Comparison of ENCODE assay signal across 27 mouse cellular contexts in the genomic region with DNA sequence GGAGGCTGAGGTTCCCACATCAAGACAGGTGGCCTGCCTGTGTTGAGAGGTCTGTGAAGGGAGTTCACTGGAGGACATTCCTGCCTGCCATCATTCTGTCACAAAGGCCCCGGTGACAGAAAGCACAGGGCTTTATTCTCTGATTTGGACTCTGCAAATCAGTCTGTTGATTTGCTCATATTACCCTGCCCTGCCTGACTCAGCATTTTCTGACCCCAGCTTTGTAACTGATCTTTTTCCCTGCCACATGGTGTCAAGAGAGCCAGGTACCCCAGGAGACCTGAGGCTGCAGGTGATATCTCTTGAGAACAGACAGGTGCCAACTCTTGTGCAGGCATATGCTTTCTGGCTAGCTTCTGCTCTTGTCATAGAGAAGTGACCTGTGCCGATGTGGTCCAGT.
DNase-seq lines count a peak whose midpoint lies in the region; ATAC-seq and TF ChIP-seq lines count a peak whose summit lies in the region.
"Had no signal": no experiment of that assay in that cellular context is flagged by ENCODE, and none has a peak within 500 bp of the region (broad histone marks: within the 10 kb centered on the region; RNA-seq: fewer than 3 reads in every experiment).

No protein-coding gene starts in this region.

- no peaks in the 10 kb centered on the region for H3K27me3 ChIP-seq in CH12.LX (replicated peaks)
- H3K27me3 ChIP-seq: embryonic facial prominence, embryonic 13.5 days; heart, embryonic 13.5 days had no signal

- peak; percentile 3 to 8 for DNase-seq in cerebellum, postnatal 25 days
- no peak for DNase-seq in CH12.LX (ENCODE audit: extremely low read depth)
- no peak for DNase-seq in ES-E14 (ENCODE audit: low read depth, low spot score)
- DNase-seq in right cerebral cortex, postnatal 10 days (ENCODE audit: low spot score in 2 of 2): no peak
- DNase-seq: adrenal gland, adult 2 months; adrenal gland, postnatal 14 days; cerebellum, adult 11-12 months; cerebellum, adult 8-10 months; forebrain, postnatal 0 days; gastrocnemius, adult 2 months; gastrocnemius, postnatal 14 days; heart, adult 2 months; heart, postnatal 14 days; heart, postnatal 4 days; kidney, adult 18-20 months had no signal

- H3K36me3 ChIP-seq in CH12.LX (replicated peaks in 1 of 2; ENCODE audit: control insufficient read depth in 1 of 2, insufficient read depth in 1 of 2, low read length in 1 of 2): no peaks in the 10 kb centered on the region
- no peaks in the 10 kb centered on the region for H3K36me3 ChIP-seq in ES-E14 (ENCODE audit: control insufficient read depth, insufficient read depth, low read length, poor library complexity, severe bottlenecking)
- H3K36me3 ChIP-seq: embryonic facial prominence, embryonic 13.5 days; G1E; heart, embryonic 10.5 days; heart, embryonic 13.5 days had no signal

- no peak for TF ChIP-seq CTCF in CH12.LX (conservative IDR thresholded peaks at IDR 0.05 in 1 of 2, IDR thresholded peaks at IDR 0.05 in 1 of 2; ENCODE audit: low read depth in 2 of 2, low read length in 2 of 2)

- no peak overlapping the region for H3K27ac ChIP-seq in CH12.LX (ENCODE audit: insufficient read depth, low read depth)
- H3K27ac ChIP-seq in ES-E14 (ENCODE audit: insufficient read depth, low read depth, low read length, poor library complexity, severe bottlenecking): no peak overlapping the region
- H3K27ac ChIP-seq: embryonic facial prominence, embryonic 13.5 days; gastrocnemius, adult 2 months; heart, adult 2 months; heart, embryonic 10.5 days; heart, embryonic 13.5 days; hindbrain, embryonic 14.5 days; hindbrain, postnatal 0 days had no signal

- H3K4me2 ChIP-seq in CH12.LX (ENCODE audit: insufficient read depth, low read depth, poor library complexity, severe bottlenecking): no peak overlapping the region
- H3K4me2 ChIP-seq: embryonic facial prominence, embryonic 13.5 days; heart, embryonic 13.5 days; hindbrain, embryonic 14.5 days had no signal

- no peak overlapping the region for H3K4me3 ChIP-seq in CH12.LX (replicated peaks in 1 of 3; ENCODE audit: low read depth in 2 of 3, low read length in 2 of 3, poor library complexity in 1 of 3)
- no peak overlapping the region for H3K4me3 ChIP-seq in ES-E14 (ENCODE audit: insufficient read depth in 1 of 2, low read depth in 1 of 2, low read length in 2 of 2, poor library complexity in 1 of 2, severe bottlenecking in 1 of 2)
- H3K4me3 ChIP-seq: embryonic facial prominence, embryonic 13.5 days; gastrocnemius, adult 2 months; heart, adult 2 months; heart, embryonic 10.5 days; heart, embryonic 13.5 days had no signal

- no peaks in the 10 kb centered on the region for H3K79me2 ChIP-seq in CH12.LX (replicated peaks; ENCODE audit: control insufficient read depth, extremely low read depth, insufficient read depth, poor library complexity, severe bottlenecking)

- dilution Hi-C loops in CH12.LX (cut with MboI; ENCODE audit: extremely low pct_ligation_motif_present, extremely low pct_unique_long_range_greater_than_20kb, low sequenced_read_pairs): no loop called here

- TF ChIP-seq POLR2A in CH12.LX (IDR thresholded peaks at IDR 0.05; ENCODE audit: low read depth, low read length): no peak

- no peak overlapping the region for H3K9ac ChIP-seq in CH12.LX (ENCODE audit: insufficient read depth, low read depth)
- H3K9ac ChIP-seq in ES-E14 (ENCODE audit: insufficient read depth, low read depth, low read length, poor library complexity, severe bottlenecking): no peak overlapping the region
- H3K9ac ChIP-seq: embryonic facial prominence, embryonic 13.5 days; forebrain, postnatal 0 days; heart, embryonic 13.5 days; hindbrain, embryonic 14.5 days had no signal

- in situ Hi-C loops in CH12.LX (cut with MboI; ENCODE audit: low pct_ligation_motif_present, low pct_unique_long_range_greater_than_20kb, low sequenced_read_pairs): no loop called here
- in situ Hi-C loops in ES-E14 (cut with MboI; ENCODE audit: low sequenced_read_pairs in 2 of 2, unreplicated experiment in 2 of 2): no loop called here

- peaks cover 0 to 8% of the 10 kb centered on the region in 2 experiments; a peak in 2 of 4 replicates for H3K4me1 ChIP-seq in CH12.LX (ENCODE audit: control insufficient read depth in 1 of 2, insufficient read depth in 2 of 2)
- H3K4me1 ChIP-seq in ES-E14 (ENCODE audit: control insufficient read depth in 2 of 2, insufficient read depth in 2 of 2, low read length in 2 of 2, poor library complexity in 1 of 2): no peaks in the 10 kb centered on the region
- H3K4me1 ChIP-seq: embryonic facial prominence, embryonic 13.5 days had no signal

- TF ChIP-seq EP300 in CH12.LX (IDR thresholded peaks at IDR 0.05; ENCODE audit: low read length): no peak

- H3K9me3 ChIP-seq in CH12.LX (replicated peaks; ENCODE audit: low read length): no peaks in the 10 kb centered on the region
- H3K9me3 ChIP-seq in ES-E14 (ENCODE audit: control insufficient read depth, insufficient read depth, low read depth, low read length): no peaks in the 10 kb centered on the region
- H3K9me3 ChIP-seq: embryonic facial prominence, embryonic 13.5 days; G1E; heart, embryonic 10.5 days; heart, embryonic 13.5 days had no signal

- no peak for ATAC-seq in cerebellum, adult (ENCODE audit: insufficient number of reproducible peaks, low FRiP score, low TSS enrichment)
- peak; percentile 12; the same call in 1 of the 2 replicates for ATAC-seq in megakaryocyte-erythroid progenitor cell, adult 5-6 weeks (replicated peaks; ENCODE audit: low FRiP score, low TSS enrichment, poor library complexity, severe bottlenecking)
- ATAC-seq: CD4-positive, CD25-positive, alpha-beta regulatory T cell, adult 4 months; forebrain, embryonic 14.5 days; forebrain, postnatal 0 days; hindbrain, postnatal 0 days; inflammation-experienced regulatory T-cells, adult 6 months; intestine, embryonic 16.5 days had no signal

- no peak for TF ChIP-seq RAD21 in CH12.LX (IDR thresholded peaks at IDR 0.05; ENCODE audit: low read depth, low read length)

TF ChIP-seq in CH12.LX, 34 proteins besides CTCF, POLR2A, EP300 and RAD21:
- TF ChIP-seq MAFK (IDR thresholded peaks at IDR 0.05; ENCODE audit: insufficient replicate concordance, low read length) (peak; percentile 66), JUND (conservative IDR thresholded peaks at IDR 0.05; ENCODE audit: low read depth, low read length) (no peak)

TF ChIP-seq in ES-E14, 5 proteins besides CTCF, POLR2A, EP300 and RAD21:
- TF ChIP-seq ZNF384 (IDR thresholded peaks at IDR 0.05; ENCODE audit: low read depth, low read length) (no peak), HCFC1 (IDR thresholded peaks at IDR 0.05; ENCODE audit: borderline replicate concordance, insufficient read depth, low read length) (no peak), MAFK (IDR thresholded peaks at IDR 0.05; ENCODE audit: insufficient read depth, low read depth, low read length) (peak; percentile 59)
TF ChIP-seq in ES-E14: peak in this region for 1.

Comparison
In these comparisons a context has a peak if more than half of its experiments do, and no peak if none do; other contexts are left out.
1. DNase-seq: peak in cerebellum, postnatal 25 days (2 of 2); none in CH12.LX (single experiment), ES-E14 (single experiment) and right cerebral cortex, postnatal 10 days (0 of 2).